Mouse (Mus musculus): Measurements from ENCODE around the gene Arhgap44. TPM values are rescaled to one million over a fixed set of nuclear protein-coding genes. Genes with fewer than 3 reads are reported as not detected.

Arhgap44 gene
- 7.4 and 8.8 TPM in 2 replicates for polyA plus RNA-seq (2012; rRNA removed)

GRCm38 (mm10) chr11:65162767-65163120 is at the start of gene Arhgap44:
Gene Arhgap44 (minus strand): TSS chr11:65162961.

GRCm38 (mm10) chr11:65159791-65160190 is 3.0 kb downstream of the Arhgap44 start, which contains the start of gene 1700086D15Rik:
Gene 1700086D15Rik (minus strand): TSS chr11:65159891.

GRCm38 (mm10) chr11:64978720-64979488 is 183.9 kb downstream of the Arhgap44 start, which contains the start of gene Elac2:
Gene Elac2 (plus strand): TSS chr11:64979038.

Other genes starting within 250 kb of the Arhgap44 start
- gene Elac2, start 183.9 kb downstream of the Arhgap44 start, polyA plus RNA-seq (2012; rRNA removed): 26.8 and 27.9 TPM in 2 replicates
- 0.15 TPM in 1 of 2 replicates, not detected in the other for gene 1700086D15Rik, start 3.1 kb downstream of the Arhgap44 start, polyA plus RNA-seq (2012; rRNA removed)
- gene Myocd, start 107.0 kb upstream of the Arhgap44 start, polyA plus RNA-seq (2012; rRNA removed): 16.9 and 19.6 TPM in 2 replicates